Mouse (Mus musculus): ENCODE results near the gene Ssxb9. TPM values are rescaled to one million over a fixed set of nuclear protein-coding genes. Genes with fewer than 3 reads are reported as not detected.

Ssxb9 gene
- polyA plus RNA-seq (2015; fragmentation: Nextera tagmentation; extraction: Ambion mirVana): not detected in 2 replicates

DNA sequence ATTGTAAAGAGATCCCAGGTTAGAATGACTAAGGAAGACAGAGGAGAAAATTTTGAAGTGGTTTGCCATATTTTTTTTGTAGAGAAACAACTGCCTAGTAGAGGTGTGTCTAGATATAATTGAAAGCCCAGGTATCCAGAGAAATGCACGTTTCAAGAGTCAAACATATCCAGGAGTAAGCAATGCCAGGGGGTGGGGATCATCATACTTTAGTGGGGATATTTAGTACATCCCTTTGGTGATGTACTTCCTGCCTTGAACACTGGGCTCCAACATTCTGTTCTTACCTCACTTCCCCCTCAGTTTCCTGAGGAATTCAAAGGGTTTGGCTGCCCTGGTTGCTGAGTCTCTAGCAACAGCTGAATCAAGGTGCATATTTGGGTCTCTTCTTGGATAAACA is at the start of gene Ssxb9:
TSS of gene Ssxb9 (plus strand) at position 301 of the 400 bp plus-strand sequence.

DNA sequence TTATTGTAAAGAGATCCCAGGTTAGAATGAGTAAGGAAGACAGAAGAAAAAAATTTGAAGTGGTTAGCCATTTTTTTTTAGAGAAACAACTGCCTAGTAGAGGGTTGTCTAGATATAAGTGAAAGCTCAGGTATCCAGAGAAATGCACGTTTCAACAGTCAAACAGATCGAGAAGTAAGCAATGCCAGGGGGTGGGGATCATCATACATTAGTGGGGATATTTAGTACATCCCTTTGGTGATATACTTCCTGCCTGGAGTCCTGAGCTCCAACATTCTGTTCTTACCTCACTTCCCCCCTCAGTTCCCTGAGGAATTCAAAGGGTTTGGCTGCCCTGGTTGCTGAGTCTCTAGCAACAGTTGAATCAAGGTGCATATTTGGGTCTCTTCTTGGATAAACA is 39.7 kb upstream of the Ssxb9 start, which contains the start of gene Ssxb10:
TSS of gene Ssxb10 (plus strand) at position 301 of the 400 bp plus-strand sequence.

DNA sequence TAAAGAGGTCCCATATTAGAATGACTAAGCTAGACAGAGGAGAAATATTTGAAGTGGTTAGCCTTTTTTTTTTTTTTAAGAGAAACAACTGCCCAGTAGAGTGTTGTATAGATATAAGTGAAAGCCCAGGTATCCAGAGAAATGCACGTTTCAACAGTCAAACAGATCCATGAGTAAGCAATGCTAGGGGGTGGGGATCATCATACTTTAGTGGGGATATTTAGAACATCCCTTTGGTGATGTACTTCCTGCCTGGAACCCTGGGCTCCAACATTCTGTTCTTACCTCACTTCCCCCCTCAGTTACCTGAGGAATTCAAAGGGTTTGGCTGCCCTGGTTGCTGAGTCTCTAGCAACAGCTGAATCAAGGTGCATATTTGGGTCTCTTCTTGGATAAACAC is 46.2 kb downstream of the Ssxb9 start, which contains the start of gene Ssxb1:
TSS of gene Ssxb1 (plus strand) at position 301 of the 400 bp plus-strand sequence.

Other genes starting within 250 kb of the Ssxb9 start
- 16.7 and 20.3 TPM in 2 replicates for gene Wdr13, start 234.1 kb upstream of the Ssxb9 start, polyA plus RNA-seq (2015; fragmentation: Nextera tagmentation; extraction: Ambion mirVana)
- 544 and 678 TPM in 2 replicates for gene Rbm3, start 221.1 kb upstream of the Ssxb9 start, polyA plus RNA-seq (2015; fragmentation: Nextera tagmentation; extraction: Ambion mirVana)
- 6.7 and 6.8 TPM in 2 replicates for gene Tbc1d25, start 190.8 kb upstream of the Ssxb9 start, polyA plus RNA-seq (2015; fragmentation: Nextera tagmentation; extraction: Ambion mirVana)
- gene Ebp, start 173.5 kb upstream of the Ssxb9 start, polyA plus RNA-seq (2015; fragmentation: Nextera tagmentation; extraction: Ambion mirVana): 34.7 and 50.8 TPM in 2 replicates
- 6.6 and 7.5 TPM in 2 replicates for gene Porcn, start 160.5 kb upstream of the Ssxb9 start, polyA plus RNA-seq (2015; fragmentation: Nextera tagmentation; extraction: Ambion mirVana)
- 22.2 and 27.2 TPM in 2 replicates for gene Ftsj1, start 114.6 kb upstream of the Ssxb9 start, polyA plus RNA-seq (2015; fragmentation: Nextera tagmentation; extraction: Ambion mirVana)
- gene Slc38a5, start 95.8 kb upstream of the Ssxb9 start, polyA plus RNA-seq (2015; fragmentation: Nextera tagmentation; extraction: Ambion mirVana): 1.3 and 3.9 TPM in 2 replicates
- gene Ssxb10, start 39.6 kb upstream of the Ssxb9 start, polyA plus RNA-seq (2015; fragmentation: Nextera tagmentation; extraction: Ambion mirVana): not detected in 2 replicates
- gene Ssxb1, start 46.3 kb downstream of the Ssxb9 start, polyA plus RNA-seq (2015; fragmentation: Nextera tagmentation; extraction: Ambion mirVana): not detected in 2 replicates
- not detected in 2 replicates for gene Ssxb2, start 94.7 kb downstream of the Ssxb9 start, polyA plus RNA-seq (2015; fragmentation: Nextera tagmentation; extraction: Ambion mirVana)
- gene Gm14459, start 158.0 kb downstream of the Ssxb9 start, polyA plus RNA-seq (2015; fragmentation: Nextera tagmentation; extraction: Ambion mirVana): not detected in 2 replicates
- not detected in 2 replicates for gene Ssxb6, start 181.3 kb downstream of the Ssxb9 start, polyA plus RNA-seq (2015; fragmentation: Nextera tagmentation; extraction: Ambion mirVana)
- gene Ssxb3, start 224.8 kb downstream of the Ssxb9 start, polyA plus RNA-seq (2015; fragmentation: Nextera tagmentation; extraction: Ambion mirVana): not detected in 2 replicates

Data from adrenal gland, postnatal 0 days (tissue).